In genomic region chr8:43294191-43294590, GRCm38 (mm10) we compare ENCODE assay signal across 43 mouse cellular contexts. TPM values are rescaled to one million over a fixed set of nuclear protein-coding genes. Genes with fewer than 3 reads are reported as not detected.
"Had no signal": no experiment of that assay in that cellular context is flagged by ENCODE, and none has a peak within 500 bp of the region (broad histone marks: within the 10 kb centered on the region; RNA-seq: fewer than 3 reads in every experiment).

No protein-coding gene starts in this region.

- H3K4me2 ChIP-seq: heart, embryonic 12.5 days; hindbrain, embryonic 12.5 days; hindbrain, embryonic 14.5 days; intestine, embryonic 15.5 days; limb, embryonic 12.5 days; liver, embryonic 11.5 days; liver, embryonic 13.5 days; liver, embryonic 15.5 days had no signal

- H3K9ac ChIP-seq: heart, embryonic 12.5 days; hindbrain, embryonic 12.5 days; hindbrain, embryonic 14.5 days; intestine, embryonic 15.5 days; limb, embryonic 12.5 days; liver, embryonic 13.5 days; liver, embryonic 15.5 days; liver, postnatal 0 days had no signal

- H3K27ac ChIP-seq: gastrocnemius, adult 2 months; heart, embryonic 10.5 days; hindbrain, embryonic 10.5 days; hindbrain, embryonic 12.5 days; hindbrain, embryonic 14.5 days; intestine, embryonic 15.5 days; layer of hippocampus, adult 2 months; limb, embryonic 10.5 days; limb, embryonic 12.5 days; liver, embryonic 13.5 days; liver, embryonic 15.5 days had no signal

- DNase-seq: gastrocnemius, adult 2 months; gastrocnemius, postnatal 10 days; gastrocnemius, postnatal 25 days; heart, adult 18-20 months; heart, postnatal 10 days; heart, postnatal 4 days; kidney, adult 18-20 months; kidney, adult 8-10 months; kidney, postnatal 10 days; kidney, postnatal 25 days; kidney, postnatal 4 days; layer of hippocampus, adult 9-11 months; layer of hippocampus, postnatal 36 days; liver; liver, embryonic 13.5 days; liver, postnatal 0 days had no signal

- H3K4me3 ChIP-seq: gastrocnemius, adult 2 months; heart, embryonic 10.5 days; heart, embryonic 12.5 days; hindbrain, embryonic 10.5 days; hindbrain, embryonic 12.5 days; intestine, embryonic 15.5 days; layer of hippocampus, adult 2 months; limb, embryonic 10.5 days; limb, embryonic 12.5 days; liver, embryonic 13.5 days; liver, embryonic 15.5 days had no signal

- H3K4me1 ChIP-seq: heart, embryonic 10.5 days; heart, embryonic 12.5 days; hindbrain, embryonic 10.5 days; hindbrain, embryonic 12.5 days; intestine, embryonic 15.5 days; liver, embryonic 13.5 days; liver, embryonic 15.5 days had no signal

- H3K27me3 ChIP-seq: heart, embryonic 12.5 days; hindbrain, embryonic 12.5 days; intestine, embryonic 15.5 days; limb, embryonic 12.5 days; liver, embryonic 13.5 days; liver, embryonic 15.5 days had no signal

- H3K36me3 ChIP-seq: heart, embryonic 10.5 days; heart, embryonic 12.5 days; hindbrain, embryonic 10.5 days; hindbrain, embryonic 12.5 days; intestine, embryonic 15.5 days; limb, embryonic 10.5 days; limb, embryonic 12.5 days; liver, embryonic 13.5 days; liver, embryonic 15.5 days had no signal

- H3K9me3 ChIP-seq: heart, embryonic 10.5 days; heart, embryonic 12.5 days; hindbrain, embryonic 12.5 days; intestine, embryonic 15.5 days; limb, embryonic 10.5 days; limb, embryonic 12.5 days; liver, embryonic 13.5 days; liver, embryonic 15.5 days had no signal

- ATAC-seq: hindbrain, embryonic 16.5 days; inflammation-experienced regulatory T-cells, adult 6 months; intestine, embryonic 15.5 days; intestine, postnatal 0 days; liver, postnatal 0 days had no signal

RNA-seq across cellular contexts. Expression of gene Zfp42, which starts 12.6 kb away (rescaled TPM):
- total RNA-seq: gastrocnemius, adult 2 months; gastrocnemius, postnatal 10 days; gastrocnemius, postnatal 25 days; gastrocnemius, postnatal 4 days; granulocyte monocyte progenitor cell, adult 5-6 weeks; heart, adult 18-20 months; heart, adult 8-10 months; heart, postnatal 10 days; heart, postnatal 25 days; heart, postnatal 4 days; layer of hippocampus, adult 2 months; layer of hippocampus, postnatal 14 days; layer of hippocampus, postnatal 36 days; left cerebral cortex, adult 18-20 months; left cerebral cortex, adult 8-10 months; left cerebral cortex, postnatal 14 days; left cerebral cortex, postnatal 36 days had no signal
- polyA plus RNA-seq: heart, embryonic 10.5 days; heart, embryonic 12.5 days; heart, embryonic 14.5 days; heart, embryonic 16.5 days; hindbrain, embryonic 10.5 days; hindbrain, embryonic 12.5 days; hindbrain, embryonic 14.5 days; hindbrain, embryonic 16.5 days; inflammation-experienced regulatory T-cells, adult 6 months; intestine, embryonic 15.5 days; intestine, postnatal 0 days; kidney, embryonic 14.5 days; kidney, embryonic 16.5 days; liver, embryonic 11.5 days; liver, embryonic 13.5 days; liver, embryonic 15.5 days; liver, postnatal 0 days had no signal
